In genomic region chr4:134252911-134253721, GRCm38 (mm10) we compare ENCODE assay signal across 8 mouse cellular contexts. TPM values are rescaled to one million over a fixed set of nuclear protein-coding genes. Genes with fewer than 3 reads are reported as not detected.
DNase-seq lines count a peak whose midpoint lies in the region; ATAC-seq and TF ChIP-seq lines count a peak whose summit lies in the region.

No protein-coding gene starts in this region.

- no peaks in the 10 kb centered on the region for H3K27me3 ChIP-seq in testis, adult 2 months (ENCODE audit: control insufficient read depth, insufficient read depth, low read length)
- H3K27me3 ChIP-seq in hindbrain, embryonic 13.5 days, result peaks cover 86% of the 10 kb centered on the region
- H3K27me3 ChIP-seq in liver, embryonic 12.5 days (replicated peaks), result peaks cover 96% of the 10 kb centered on the region
- H3K27me3 ChIP-seq in stomach, postnatal 0 days (ENCODE audit: control insufficient read depth, insufficient read depth, low read length), result peaks cover 11% of the 10 kb centered on the region; the same call in 1 of the 2 replicates
- peaks cover 2% of the 10 kb centered on the region; the same call in 1 of the 2 replicates for H3K27me3 ChIP-seq in thymus, adult 2 months (ENCODE audit: control insufficient read depth, insufficient read depth, low read length)

- TF ChIP-seq CTCF in testis, adult 2 months (IDR thresholded peaks at IDR 0.05; ENCODE audit: control insufficient read depth, insufficient read depth, insufficient replicate concordance, low read depth, low read length), result no peak
- no peak for TF ChIP-seq CTCF in stomach, postnatal 0 days (IDR thresholded peaks at IDR 0.05; ENCODE audit: low read depth)
- TF ChIP-seq CTCF in thymus, adult 2 months (IDR thresholded peaks at IDR 0.05; ENCODE audit: borderline replicate concordance, control insufficient read depth, extremely low read depth, insufficient read depth, low read length, poor library complexity), result no peak

- H3K4me3 ChIP-seq in testis, adult 2 months (ENCODE audit: control insufficient read depth, low read depth, low read length), result peak overlapping the region; percentile 79
- H3K4me3 ChIP-seq in hindbrain, embryonic 13.5 days, result peak overlapping the region; percentile 56
- H3K4me3 ChIP-seq in liver, embryonic 12.5 days, result peak overlapping the region; percentile 28; the same call in 1 of the 2 replicates
- peak overlapping the region; percentile 27 for H3K4me3 ChIP-seq in stomach, postnatal 0 days (ENCODE audit: low read depth, low read length)
- no peak overlapping the region for H3K4me3 ChIP-seq in thymus, adult 2 months (ENCODE audit: control insufficient read depth, insufficient read depth, low read length)

- H3K36me3 ChIP-seq in testis, adult 2 months (ENCODE audit: control insufficient read depth, insufficient read depth, low read length), result no peaks in the 10 kb centered on the region
- H3K36me3 ChIP-seq in hindbrain, embryonic 13.5 days, result no peaks in the 10 kb centered on the region
- H3K36me3 ChIP-seq in liver, embryonic 12.5 days, result no peaks in the 10 kb centered on the region
- no peaks in the 10 kb centered on the region for H3K36me3 ChIP-seq in stomach, postnatal 0 days (ENCODE audit: control insufficient read depth, insufficient read depth, low read length)
- no peaks in the 10 kb centered on the region for H3K36me3 ChIP-seq in thymus, adult 2 months (ENCODE audit: control insufficient read depth, insufficient read depth, low read length)

- WGBS in hindbrain, embryonic 13.5 days, result 6% methylated on average over 15 of the region's 15 CpGs
- 10% methylated on average over 15 of the region's 15 CpGs for WGBS in liver, embryonic 12.5 days (ENCODE audit: insufficient replicate concordance)
- 34% methylated on average over 15 of the region's 15 CpGs for WGBS in stomach, postnatal 0 days
- WGBS in thymus, adult 2 months, result 61% methylated on average over 15 of the region's 15 CpGs

- no peak overlapping the region for H3K27ac ChIP-seq in testis, adult 2 months (ENCODE audit: control insufficient read depth, insufficient read depth, low read depth, low read length)
- no peak overlapping the region for H3K27ac ChIP-seq in hindbrain, embryonic 13.5 days
- no peak overlapping the region for H3K27ac ChIP-seq in liver, embryonic 12.5 days
- peak overlapping the region; percentile 40; the same call in 1 of the 2 replicates for H3K27ac ChIP-seq in stomach, postnatal 0 days (replicated peaks)
- no peak overlapping the region for H3K27ac ChIP-seq in thymus, adult 2 months (ENCODE audit: control insufficient read depth, insufficient read depth, low read length)

- H3K4me2 ChIP-seq in hindbrain, embryonic 13.5 days, result peak overlapping the region; percentile 79
- H3K4me2 ChIP-seq in liver, embryonic 12.5 days, result peak overlapping the region; percentile 71
- peak overlapping the region; percentile 37 for H3K4me2 ChIP-seq in stomach, postnatal 0 days (replicated peaks; ENCODE audit: low read depth)

- H3K9ac ChIP-seq in hindbrain, embryonic 13.5 days, result peak overlapping the region; percentile 81
- H3K9ac ChIP-seq in liver, embryonic 12.5 days, result no peak overlapping the region
- H3K9ac ChIP-seq in stomach, postnatal 0 days (ENCODE audit: low read length), result 0 out of 2 replicates have a peak overlapping the region, but pooled peaks have one; percentile 23

- no peak for TF ChIP-seq EP300 in stomach, postnatal 0 days (optimal IDR thresholded peaks at IDR 0.05)

- H3K9me3 ChIP-seq in hindbrain, embryonic 13.5 days, result no peaks in the 10 kb centered on the region
- no peaks in the 10 kb centered on the region for H3K9me3 ChIP-seq in liver, embryonic 12.5 days (replicated peaks)
- no peaks in the 10 kb centered on the region for H3K9me3 ChIP-seq in stomach, postnatal 0 days (ENCODE audit: control insufficient read depth, low read length)

- ATAC-seq in hindbrain, embryonic 13.5 days (ENCODE audit: low FRiP score), result no peak
- ATAC-seq in liver, embryonic 12.5 days, result no peak
- no peak for ATAC-seq in stomach, postnatal 0 days (ENCODE audit: low FRiP score, low TSS enrichment)

- no peak for DNase-seq in testis, postnatal 10 days (ENCODE audit: low spot score)
- no peak for DNase-seq in stomach, postnatal 0 days (ENCODE audit: low spot score)
- no peak for DNase-seq in thymus, adult 2 months
- DNase-seq in spleen, postnatal 36 days (ENCODE audit: low spot score in 2 of 2), result no peak
- no peak for DNase-seq in ovary, postnatal 10 days (ENCODE audit: low spot score)

- H3K4me1 ChIP-seq in testis, adult 2 months (ENCODE audit: control insufficient read depth, insufficient read depth, low read length), result peaks cover 37% of the 10 kb centered on the region
- H3K4me1 ChIP-seq in hindbrain, embryonic 13.5 days (replicated peaks), result peaks cover 70% of the 10 kb centered on the region
- H3K4me1 ChIP-seq in liver, embryonic 12.5 days, result peaks cover 68% of the 10 kb centered on the region
- H3K4me1 ChIP-seq in stomach, postnatal 0 days (replicated peaks; ENCODE audit: control insufficient read depth, insufficient read depth), result 0 out of 2 replicates have a peak, but pooled peaks cover 2% of the 10 kb centered on the region
- peaks cover 43% of the 10 kb centered on the region for H3K4me1 ChIP-seq in thymus, adult 2 months (replicated peaks; ENCODE audit: control insufficient read depth, insufficient read depth, low read length)

- TF ChIP-seq POLR2A in testis, adult 2 months (IDR thresholded peaks at IDR 0.05; ENCODE audit: control insufficient read depth, low read depth, low read length), result no peak
- no peak for TF ChIP-seq POLR2A in thymus, adult 2 months (IDR thresholded peaks at IDR 0.05; ENCODE audit: control insufficient read depth, extremely low read depth, insufficient read depth, low read length, poor library complexity)

RNA-seq across cellular contexts. Expression of gene Grrp1, which starts 0.8 kb away (rescaled TPM):
- polyA plus RNA-seq in testis, adult 2 months (2012; rRNA removed), result 1.9 and 2.7 TPM in 2 replicates
- 9.3 and 14.2 TPM in 2 replicates for polyA plus RNA-seq in hindbrain, embryonic 13.5 days (2015; fragmentation: Nextera tagmentation; extraction: Ambion mirVana)
- polyA plus RNA-seq in liver, embryonic 12.5 days (2016; fragmentation: Nextera tagmentation; extraction: Ambion mirVana), result 1.5 and 1.8 TPM in 2 replicates
- polyA plus RNA-seq in stomach, postnatal 0 days (2015; fragmentation: Nextera tagmentation; extraction: Ambion mirVana), result 3.7 and 4.2 TPM in 2 replicates
- polyA plus RNA-seq in thymus, adult 2 months (2012; rRNA removed), result 5.2 and 6.6 TPM in 2 replicates

RNA-seq across cellular contexts. Expression of gene Gm30191, which starts 6.4 kb away (rescaled TPM):
- polyA plus RNA-seq in testis, adult 2 months (2012; rRNA removed), result 0.25 TPM in 1 of 2 replicates, not detected in the other
- 0.54 and 0.74 TPM in 2 replicates for polyA plus RNA-seq in hindbrain, embryonic 13.5 days (2015; fragmentation: Nextera tagmentation; extraction: Ambion mirVana)
- not detected in 2 replicates for polyA plus RNA-seq in liver, embryonic 12.5 days (2016; fragmentation: Nextera tagmentation; extraction: Ambion mirVana)
- polyA plus RNA-seq in stomach, postnatal 0 days (2015; fragmentation: Nextera tagmentation; extraction: Ambion mirVana), result not detected in 2 replicates
- polyA plus RNA-seq in thymus, adult 2 months (2012; rRNA removed), result not detected in 2 replicates

RNA-seq across cellular contexts. Expression of gene Zfp593, which starts 7.7 kb away (rescaled TPM):
- 7.5 and 9.7 TPM in 2 replicates for polyA plus RNA-seq in testis, adult 2 months (2012; rRNA removed)
- 15.5 and 15.7 TPM in 2 replicates for polyA plus RNA-seq in hindbrain, embryonic 13.5 days (2015; fragmentation: Nextera tagmentation; extraction: Ambion mirVana)
- 15.7 and 16.5 TPM in 2 replicates for polyA plus RNA-seq in liver, embryonic 12.5 days (2016; fragmentation: Nextera tagmentation; extraction: Ambion mirVana)
- 12.1 and 12.6 TPM in 2 replicates for polyA plus RNA-seq in stomach, postnatal 0 days (2015; fragmentation: Nextera tagmentation; extraction: Ambion mirVana)
- 14.8 and 15.1 TPM in 2 replicates for polyA plus RNA-seq in thymus, adult 2 months (2012; rRNA removed)

RNA-seq across cellular contexts. Expression of gene E130218I03Rik, which starts 9.7 kb away (rescaled TPM):
- 0.11 and 0.26 TPM in 2 replicates for polyA plus RNA-seq in testis, adult 2 months (2012; rRNA removed)
- 0.45 and 0.56 TPM in 2 replicates for polyA plus RNA-seq in hindbrain, embryonic 13.5 days (2015; fragmentation: Nextera tagmentation; extraction: Ambion mirVana)
- polyA plus RNA-seq in liver, embryonic 12.5 days (2016; fragmentation: Nextera tagmentation; extraction: Ambion mirVana), result 0.30 and 0.48 TPM in 2 replicates
- 0.21 and 0.31 TPM in 2 replicates for polyA plus RNA-seq in stomach, postnatal 0 days (2015; fragmentation: Nextera tagmentation; extraction: Ambion mirVana)
- polyA plus RNA-seq in thymus, adult 2 months (2012; rRNA removed), result not detected in 2 replicates

RNA-seq across cellular contexts. Expression of gene Cnksr1, which starts 14.9 kb away (rescaled TPM):
- 0.88 and 1.2 TPM in 2 replicates for polyA plus RNA-seq in testis, adult 2 months (2012; rRNA removed)
- polyA plus RNA-seq in hindbrain, embryonic 13.5 days (2015; fragmentation: Nextera tagmentation; extraction: Ambion mirVana), result 0.06 and 0.08 TPM in 2 replicates
- 0.19 TPM in 1 of 2 replicates, not detected in the other for polyA plus RNA-seq in liver, embryonic 12.5 days (2016; fragmentation: Nextera tagmentation; extraction: Ambion mirVana)
- 9.4 and 9.5 TPM in 2 replicates for polyA plus RNA-seq in stomach, postnatal 0 days (2015; fragmentation: Nextera tagmentation; extraction: Ambion mirVana)
- polyA plus RNA-seq in thymus, adult 2 months (2012; rRNA removed), result 3.6 and 4.3 TPM in 2 replicates
